Mouse (Mus musculus): ENCODE measurements around the gene S100a4. TPM values are rescaled to one million over a fixed set of nuclear protein-coding genes. Genes with fewer than 3 reads are reported as not detected.
A peak's percentile ranks its signal among the peaks of the same experiment; 100 is the strongest.

Gene S100a4
- total RNA-seq, 4 experiments from 2014 or later = 4.9 to 29.2 (median 11.3) TPM

- no peak for DNase-seq (ENCODE audit: low spot score in 2 of 2)
Measured at GRCm38 (mm10) chr3:90599401-90599800, 4.2 kb upstream of the S100a4 start.

GRCm38 (mm10) chr3:90600036-90600435, 3.5 kb upstream of the S100a4 start:
- DNase-seq (ENCODE audit: low spot score in 2 of 2) = no peak

GRCm38 (mm10) chr3:90600458-90601195, 2.9 kb upstream of the S100a4 start:
- peak in 1 of 2 experiments; percentile 58 for DNase-seq (ENCODE audit: low spot score in 2 of 2)

GRCm38 (mm10) chr3:90601486-90602110, 2.0 kb upstream of the S100a4 start, which contains the start of gene Gm42674:
Gene Gm42674 (plus strand): TSS chr3:90601904.
- no peak for DNase-seq (ENCODE audit: low spot score in 2 of 2)

GRCm38 (mm10) chr3:90604416-90604815, 845 bp downstream of the S100a4 start:
- peak; percentile 79 to 83 for DNase-seq (ENCODE audit: low spot score in 2 of 2)

- no peak for DNase-seq (ENCODE audit: low spot score in 2 of 2)
Measured at GRCm38 (mm10) chr3:90605049-90605448, 1.5 kb downstream of the S100a4 start.

GRCm38 (mm10) chr3:90605736-90606135, 2.2 kb downstream of the S100a4 start:
- no peak for DNase-seq (ENCODE audit: low spot score in 2 of 2)

- DNase-seq (ENCODE audit: low spot score in 2 of 2) = peak in 1 of 2 experiments; percentile 56
Measured at GRCm38 (mm10) chr3:90606185-90606584, 2.6 kb downstream of the S100a4 start.

- DNase-seq (ENCODE audit: low spot score in 2 of 2) = no peak
Measured at GRCm38 (mm10) chr3:90607361-90607760, 3.8 kb downstream of the S100a4 start.

- DNase-seq (ENCODE audit: low spot score in 2 of 2) = no peak
Measured at GRCm38 (mm10) chr3:90608223-90608622, 4.7 kb downstream of the S100a4 start, which contains the start of gene S100a5. Gene S100a5 (plus strand): TSS chr3:90608523.

GRCm38 (mm10) chr3:90609102-90609501, 5.5 kb downstream of the S100a4 start:
- no peak for DNase-seq (ENCODE audit: low spot score in 2 of 2)

- DNase-seq (ENCODE audit: low spot score in 2 of 2) = no peak
Measured at GRCm38 (mm10) chr3:90611494-90611893, 7.9 kb downstream of the S100a4 start.

- DNase-seq (ENCODE audit: low spot score in 2 of 2) = no peak
Measured at GRCm38 (mm10) chr3:90612061-90612460, 8.5 kb downstream of the S100a4 start.

- peak; percentile 74 to 81 for DNase-seq (ENCODE audit: low spot score in 2 of 2)
Measured at GRCm38 (mm10) chr3:90612728-90613291, 9.2 kb downstream of the S100a4 start, which contains the start of gene S100a6. Gene S100a6 (plus strand): TSS chr3:90612882.

- no peak for DNase-seq (ENCODE audit: low spot score in 2 of 2)
Measured at GRCm38 (mm10) chr3:90613461-90614147, 10.0 kb downstream of the S100a4 start.

- no peak for DNase-seq (ENCODE audit: low spot score in 2 of 2)
Measured at GRCm38 (mm10) chr3:90614148-90614530, 10.6 kb downstream of the S100a4 start.

GRCm38 (mm10) chr3:90614611-90615251, 11.2 kb downstream of the S100a4 start:
- DNase-seq (ENCODE audit: low spot score in 2 of 2) = no peak

GRCm38 (mm10) chr3:90615415-90615814, 11.8 kb downstream of the S100a4 start:
- peak; percentile 56 to 64 for DNase-seq (ENCODE audit: low spot score in 2 of 2)

GRCm38 (mm10) chr3:90615911-90616310, 12.3 kb downstream of the S100a4 start:
- DNase-seq (ENCODE audit: low spot score in 2 of 2) = no peak

GRCm38 (mm10) chr3:90617586-90617985, 14.0 kb downstream of the S100a4 start:
- no peak for DNase-seq (ENCODE audit: low spot score in 2 of 2)

- no peak for DNase-seq (ENCODE audit: low spot score in 2 of 2)
Measured at GRCm38 (mm10) chr3:90621552-90621951, 18.0 kb downstream of the S100a4 start.
